Mouse (Mus musculus) thymus, postnatal 10 days (tissue): ENCODE results near the gene Nanos2.

Experiments
- DNase-seq, 2 experiments: peaks; one replicate each; pipeline ENCODE4 v3.0.0; 2021; ENCODE audit warnings: low spot score in 2 of 2

Nanos2 gene

DNA sequence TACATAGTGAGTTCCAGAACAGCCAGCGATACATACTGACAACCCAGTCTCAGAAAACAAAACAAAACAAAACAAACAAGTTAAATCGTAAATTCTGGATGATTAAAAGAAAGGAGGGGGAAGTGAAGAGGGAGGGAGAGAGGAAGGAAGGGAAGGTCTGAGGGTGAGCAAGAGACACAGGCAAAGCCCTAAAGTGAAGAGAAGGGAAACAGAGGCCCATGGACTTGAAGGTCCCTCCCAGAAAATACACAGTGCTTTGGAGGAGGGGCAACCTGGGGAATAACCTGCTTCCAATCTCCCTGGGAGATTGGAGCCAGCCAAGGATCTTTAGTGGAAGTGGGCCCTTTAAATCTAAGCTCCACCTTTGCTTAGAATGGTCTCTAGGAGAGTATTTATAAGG lies at the start of gene Nanos2:
Nanos2 (plus strand) TSS at position 301 of the 400 bp plus-strand sequence.
- DNase-seq: no peak

- no peak for DNase-seq
Measured at GRCm38 (mm10) chr7:18942376-18942775, 44.8 kb upstream of the Nanos2 start.

DNA sequence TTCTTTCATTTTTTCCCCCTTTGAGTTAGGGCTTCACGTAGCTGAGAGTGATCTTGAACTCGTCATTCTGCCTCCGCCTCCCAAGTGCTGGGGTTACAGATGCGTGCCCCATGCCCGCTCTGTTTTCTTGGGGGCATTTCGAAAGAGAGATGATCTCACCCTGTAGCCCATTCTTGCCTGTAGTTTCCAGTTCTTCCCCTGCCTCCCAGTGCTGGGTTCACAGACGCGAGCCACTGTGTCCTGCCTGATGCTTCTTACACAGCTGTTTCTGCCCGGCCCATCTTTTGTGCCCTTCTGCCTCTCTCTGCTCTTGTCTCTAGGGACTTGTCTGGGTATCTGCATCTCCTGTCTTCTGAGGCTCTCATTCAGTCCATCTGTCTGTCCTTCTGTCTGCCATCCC lies 44.4 kb upstream of the Nanos2 start:
- no peak for DNase-seq

- no peak for DNase-seq
Measured at GRCm38 (mm10) chr7:18948151-18948550, 39.0 kb upstream of the Nanos2 start.

DNA sequence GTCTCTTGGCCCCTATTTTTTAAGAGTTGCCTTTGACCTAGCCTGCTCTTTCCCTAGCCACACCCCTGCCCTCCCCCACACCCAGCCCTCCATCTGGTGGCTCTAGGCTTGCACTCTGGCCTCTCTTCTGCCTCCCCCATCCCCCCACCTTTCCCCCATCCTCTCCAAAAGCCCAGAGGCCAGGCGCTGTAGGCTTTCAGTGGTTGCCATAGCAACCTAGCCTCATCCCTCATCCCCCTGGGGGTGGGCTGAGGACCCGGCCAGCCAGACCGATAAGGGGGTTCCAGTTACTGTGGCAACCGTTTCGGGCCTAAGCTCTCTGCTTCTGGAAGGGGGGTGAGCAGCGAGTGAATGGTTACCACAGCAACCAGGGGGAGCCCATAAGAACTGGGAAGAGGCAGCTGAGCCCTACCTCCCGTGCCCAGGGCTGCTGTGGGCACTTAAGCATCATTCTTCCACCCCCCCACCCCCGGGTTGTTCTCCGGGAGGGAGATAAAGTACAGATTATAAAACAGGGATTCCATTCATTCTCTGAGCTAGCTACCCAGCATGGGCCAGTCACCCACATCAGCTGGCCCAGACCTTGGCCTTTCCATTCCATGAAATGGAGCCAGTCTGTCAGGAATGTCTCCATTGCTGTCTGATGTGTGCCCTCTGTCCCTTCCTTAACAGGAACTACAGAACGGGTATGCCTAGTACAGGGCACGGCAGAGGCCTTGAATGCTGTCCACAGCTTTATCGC lies 37.2 kb upstream of the Nanos2 start:
- DNase-seq: no peak

DNA sequence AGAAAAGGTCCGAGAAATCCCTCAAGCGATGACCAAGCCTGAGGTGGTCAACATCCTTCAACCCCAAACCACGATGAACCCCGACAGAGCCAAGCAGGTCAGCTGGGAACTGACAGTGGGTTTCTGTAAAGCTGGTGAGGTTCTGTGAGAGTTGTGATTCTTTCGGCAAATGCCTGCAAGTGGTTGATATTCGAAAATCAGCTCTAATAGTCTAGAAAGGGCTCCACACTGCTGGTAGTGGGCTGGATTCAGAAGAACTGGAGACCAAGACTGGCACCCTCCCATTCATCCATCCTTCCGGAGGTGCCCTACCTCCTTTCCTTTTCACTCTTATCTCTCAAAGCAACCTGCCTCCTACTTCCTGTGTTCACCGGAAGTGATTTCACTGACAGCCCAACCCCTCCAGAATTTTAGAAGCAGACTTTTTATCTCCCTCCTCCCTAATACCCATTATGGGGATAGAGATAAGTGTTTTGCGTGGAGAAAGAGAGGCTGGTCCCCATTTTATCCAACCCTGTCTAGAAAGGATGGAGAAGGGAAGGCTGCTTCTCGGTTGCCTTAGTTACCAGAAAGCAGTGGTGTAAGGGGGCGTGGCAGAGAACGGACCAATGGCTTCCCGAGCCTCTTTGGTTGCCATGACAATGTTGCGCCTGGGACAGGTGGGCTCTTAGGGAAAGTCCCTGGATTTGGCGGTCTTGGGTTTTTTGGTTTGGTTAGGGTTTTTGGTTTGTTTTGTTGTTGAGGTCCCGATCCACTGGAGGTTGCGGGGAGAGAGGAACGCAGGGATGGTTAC lies 36.5 kb upstream of the Nanos2 start:
- no peak for DNase-seq

DNA sequence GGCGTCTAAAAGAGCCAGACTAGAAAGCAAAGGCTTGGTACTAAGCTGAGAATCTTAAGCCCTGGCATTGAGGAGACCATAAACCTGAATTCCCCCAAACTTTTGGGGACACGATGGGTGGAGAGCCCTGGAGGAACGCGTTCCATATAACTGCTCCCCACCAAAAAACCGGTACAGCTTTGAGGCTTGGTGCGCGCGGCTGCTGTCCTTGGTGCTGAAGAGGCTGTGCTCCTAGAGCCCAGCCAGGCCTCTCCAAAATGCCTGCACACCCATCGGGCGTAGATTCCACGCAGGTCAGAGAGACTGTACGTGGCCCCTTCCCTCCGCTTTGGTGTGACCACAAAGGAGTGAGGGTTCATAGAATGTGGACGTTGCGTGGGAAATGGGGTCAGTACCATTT lies 35.8 kb upstream of the Nanos2 start:
- peak in 1 of 2 experiments; percentile 40 for DNase-seq

- no peak for DNase-seq
Measured at GRCm38 (mm10) chr7:18957569-18958383, 29.4 kb upstream of the Nanos2 start.

DNA sequence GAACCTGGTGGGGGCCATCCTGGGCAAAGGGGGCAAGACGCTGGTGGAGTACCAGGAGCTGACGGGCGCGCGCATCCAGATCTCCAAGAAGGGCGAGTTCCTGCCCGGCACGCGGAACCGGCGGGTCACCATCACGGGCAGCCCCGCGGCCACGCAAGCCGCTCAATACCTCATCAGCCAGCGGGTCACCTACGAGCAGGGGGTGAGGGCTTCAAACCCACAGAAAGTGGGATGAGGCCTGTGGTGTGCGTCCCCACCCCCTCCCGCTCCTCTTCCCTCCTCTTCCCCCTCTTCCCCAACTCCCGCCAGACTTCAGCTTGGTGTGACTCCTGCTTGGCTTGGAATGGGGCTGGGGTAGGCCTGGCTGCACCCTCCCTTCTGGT lies 28.8 kb upstream of the Nanos2 start:
- no peak for DNase-seq

DNA sequence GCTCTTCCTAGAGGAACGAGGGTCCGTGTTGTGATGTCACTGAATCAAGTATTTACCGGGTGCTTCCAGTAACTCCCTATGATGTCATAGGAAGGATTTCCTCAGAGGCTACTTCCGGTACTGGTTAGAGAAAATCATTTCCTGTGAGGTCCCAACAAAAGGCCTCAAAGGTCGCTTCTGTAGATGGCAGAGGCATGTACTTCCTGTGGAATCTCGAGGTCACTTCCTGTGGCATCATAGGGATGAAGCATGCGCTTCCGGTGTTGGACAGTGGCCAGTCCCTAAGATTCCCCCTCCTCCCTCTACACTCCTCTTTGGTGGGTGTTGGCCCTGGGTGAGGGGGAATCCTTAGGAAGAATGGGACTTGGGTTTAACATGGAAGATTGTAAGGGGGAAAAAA lies 27.8 kb upstream of the Nanos2 start:
- DNase-seq: no peak

- no peak for DNase-seq
Measured at GRCm38 (mm10) chr7:18962171-18962792, 24.9 kb upstream of the Nanos2 start.

DNA sequence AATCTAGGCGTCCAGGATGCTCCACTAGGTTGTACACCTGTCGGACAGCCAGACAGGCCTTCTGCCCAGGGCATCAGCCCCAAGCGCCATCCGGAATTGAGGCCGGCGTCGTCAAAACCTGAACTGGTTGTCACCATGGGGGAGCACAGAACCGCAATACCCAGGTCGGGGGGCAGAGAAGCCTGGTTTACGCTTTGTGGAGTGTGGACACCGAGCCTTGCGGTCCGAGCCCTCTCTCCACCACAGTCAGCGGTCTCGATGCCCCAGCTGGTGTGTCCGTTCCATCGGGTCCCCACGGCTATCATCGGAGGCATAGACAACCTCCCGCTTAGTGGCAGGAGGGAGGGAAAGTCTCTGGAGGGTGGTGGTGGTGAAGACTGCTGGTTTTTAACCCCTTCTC lies 24.4 kb upstream of the Nanos2 start:
- no peak for DNase-seq

DNA sequence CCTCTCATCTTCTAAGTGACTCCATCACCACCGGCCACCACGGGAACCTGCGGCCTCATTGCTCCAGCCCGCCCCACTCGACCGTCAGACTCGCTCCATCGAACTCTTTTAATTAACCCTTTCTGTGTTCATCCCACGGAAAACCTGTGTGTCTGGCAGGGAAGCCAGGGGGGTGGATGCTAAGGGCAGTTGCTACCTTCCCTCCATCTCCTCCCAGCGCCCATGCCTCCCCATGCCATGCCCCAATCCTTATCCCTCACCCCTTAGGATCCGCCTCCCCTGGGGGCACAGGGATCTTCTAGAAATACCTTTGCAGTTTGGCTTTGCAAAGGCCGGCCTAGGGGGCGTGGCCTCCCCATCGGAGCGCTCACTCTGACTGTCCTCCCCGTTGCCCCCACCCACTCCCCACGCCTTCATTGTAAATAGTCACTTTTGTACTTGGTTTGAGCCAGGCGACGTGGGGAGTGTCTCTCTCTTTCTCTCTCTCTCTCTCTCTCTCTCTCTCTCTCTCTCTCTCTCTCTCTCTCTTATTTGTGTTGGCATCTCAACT lies 23.8 kb upstream of the Nanos2 start:
- DNase-seq: no peak

DNA sequence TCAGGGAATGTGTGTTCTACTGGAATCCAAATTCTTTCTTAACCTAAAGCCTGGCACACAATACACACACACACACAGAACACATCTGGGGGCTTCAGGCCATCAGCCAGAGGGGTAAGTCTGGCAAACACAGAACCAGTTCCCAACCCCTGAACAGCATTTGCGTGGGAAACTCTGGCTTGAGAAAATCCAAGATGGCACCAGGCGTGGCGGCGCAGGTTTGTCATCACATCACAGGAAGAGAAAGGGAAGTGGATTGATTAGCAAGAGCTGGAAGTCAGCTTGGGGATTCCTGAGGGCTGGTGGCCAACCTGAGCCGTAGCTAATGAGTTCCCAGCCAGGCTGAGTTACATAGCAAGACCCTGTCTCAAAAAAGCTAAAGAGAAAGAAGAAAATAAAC lies 21.9 kb upstream of the Nanos2 start:
- no peak for DNase-seq

GRCm38 (mm10) chr7:18967603-18968002 lies 19.6 kb upstream of the Nanos2 start:
- DNase-seq: no peak

DNA sequence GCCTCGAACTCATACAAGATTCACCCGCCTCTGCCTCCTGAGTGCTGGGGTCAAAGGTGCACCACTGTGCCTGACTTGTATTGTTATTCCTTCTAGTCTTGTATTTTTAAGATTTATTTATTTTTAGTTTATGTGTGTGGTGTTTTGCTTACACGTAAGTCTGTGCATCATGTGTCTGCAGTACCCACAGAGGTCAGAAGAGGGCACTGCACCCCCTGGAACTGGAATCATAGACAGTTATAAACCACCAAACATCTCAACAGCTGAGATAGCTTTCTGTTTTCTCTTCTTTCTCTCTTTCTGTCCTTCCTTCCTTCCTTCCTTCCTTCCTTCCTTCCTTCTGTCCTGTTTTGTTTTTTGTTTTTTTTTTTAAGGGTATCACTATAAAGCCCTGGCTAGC lies 16.2 kb upstream of the Nanos2 start:
- DNase-seq: no peak

DNA sequence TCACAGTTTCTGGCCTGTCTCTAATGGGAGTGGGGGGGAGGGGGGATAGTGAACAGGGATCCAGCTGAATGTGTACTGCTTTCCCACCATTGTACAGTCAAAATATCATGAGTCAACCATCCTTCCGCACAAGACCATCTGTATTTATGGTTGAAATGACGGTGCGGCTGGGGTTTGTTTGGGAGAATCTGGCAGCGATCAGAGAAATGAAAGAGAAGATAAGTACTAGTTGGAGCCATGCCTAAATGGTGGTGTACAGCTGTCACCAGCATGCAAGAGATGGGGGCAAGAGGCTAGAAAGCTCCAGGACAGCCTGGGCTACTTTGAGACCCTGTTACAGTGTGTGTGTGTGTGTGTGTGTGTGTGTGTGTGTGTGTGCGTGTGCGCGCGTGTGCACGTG lies 8.8 kb upstream of the Nanos2 start:
- DNase-seq: no peak

- DNase-seq: no peak
Measured at GRCm38 (mm10) chr7:18986503-18986902, 697 bp upstream of the Nanos2 start.

- no peak for DNase-seq
Measured at GRCm38 (mm10) chr7:18987747-18988146, 547 bp downstream of the Nanos2 start.

DNA sequence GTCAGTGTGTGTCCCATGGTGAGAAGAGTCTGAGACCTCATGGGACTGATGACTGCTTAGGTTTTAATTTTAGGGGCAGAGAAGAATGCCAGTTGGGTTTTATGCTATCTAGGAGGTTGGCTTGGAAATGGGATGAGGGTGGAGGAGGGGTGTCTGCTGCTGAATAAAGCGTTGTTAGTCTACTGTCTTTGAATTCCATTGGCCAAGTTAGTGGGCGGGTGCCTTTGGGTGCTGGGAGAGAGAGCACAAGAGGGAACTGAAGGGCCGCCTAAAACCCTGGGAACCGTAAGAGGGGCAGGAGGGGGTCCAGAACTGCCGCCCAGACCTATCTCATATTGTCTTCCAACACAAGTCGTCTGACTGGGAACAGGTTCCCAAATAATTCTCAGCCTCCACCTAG lies 1.6 kb downstream of the Nanos2 start:
- no peak for DNase-seq

GRCm38 (mm10) chr7:18989995-18990394 lies 2.8 kb downstream of the Nanos2 start:
- no peak for DNase-seq
